Mouse (Mus musculus) C2C12 (cell line): ENCODE data around the gene Ugt1a10.

Source experiments
- CTCF ChIP-seq: IDR thresholded peaks from one replicate; pipeline ENCODE4 v1.5.1; 2011; ENCODE audit not compliant: control insufficient read depth, insufficient read depth, insufficient read length
- FOSL1 ChIP-seq: IDR thresholded peaks from one replicate; pipeline ENCODE4 v1.8.0; 2011; ENCODE audit warnings: mild to moderate bottlenecking, low read length; ENCODE audit not compliant: poor library complexity, insufficient read depth, severe bottlenecking
- MAX ChIP-seq: IDR thresholded peaks from one replicate; pipeline ENCODE4 v1.6.1; 2011; ENCODE audit warnings: mild to moderate bottlenecking, control low read depth
- MYOD1 ChIP-seq: IDR thresholded peaks from one replicate; pipeline ENCODE4 v1.6.1; 2011; ENCODE audit warnings: low read depth; ENCODE audit not compliant: control insufficient read depth, insufficient read length
- MYOG ChIP-seq: IDR thresholded peaks from one replicate; pipeline ENCODE4 v1.6.1; 2011; ENCODE audit not compliant: control insufficient read depth, insufficient read length; ENCODE audit errors: extremely low read depth
- USF1 ChIP-seq: IDR thresholded peaks from one replicate; pipeline ENCODE4 v1.6.1; 2011; ENCODE audit warnings: low read depth, mild to moderate bottlenecking, control low read depth, moderate library complexity

DNA sequence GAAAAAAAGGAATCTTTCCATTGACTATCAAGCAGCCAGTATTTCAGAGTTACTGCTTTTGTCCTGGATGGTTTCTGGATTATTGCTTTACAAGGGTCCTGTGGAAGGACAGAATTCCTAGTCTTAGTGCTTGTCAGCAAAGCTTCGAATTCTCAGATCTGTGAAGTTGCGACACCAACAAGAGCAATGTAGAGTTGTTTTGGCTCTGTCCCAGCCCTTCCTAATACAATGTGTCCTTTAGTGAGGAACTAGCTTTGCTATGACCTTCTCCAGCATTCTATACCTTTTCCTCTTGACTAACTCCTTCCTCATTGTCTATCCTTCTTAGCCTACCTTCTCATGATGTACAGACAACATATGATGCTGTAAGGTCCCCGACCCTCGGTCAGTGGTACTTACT is 41.0 kb upstream of the Ugt1a10 start:
- TF ChIP-seq CTCF (no peak), MYOD1 (no peak), USF1 (no peak), FOSL1 (no peak), MYOG (no peak), MAX (no peak)
